Mouse (Mus musculus) liver, embryonic 14.5 days (tissue): Measurements from ENCODE around the gene Atp2b1. TPM values are rescaled to one million over a fixed set of nuclear protein-coding genes. Genes with fewer than 3 reads are reported as not detected.

ENCODE experiments used
- ATAC-seq: fragments of 200-750 bp; cut with Nextera tagmentation; 2 replicates; pipeline ENCODE4 v1.8.0; 2017; ENCODE audit warnings: moderate number of reproducible peaks, mild to moderate bottlenecking, moderate library complexity; ENCODE audit not compliant: insufficient read depth
- DNase-seq, 3 experiments: peaks; one replicate each; pipeline ENCODE4 v3.0.0-alpha.2; 2012 to 2013; ENCODE audit warnings: low read depth in 3 of 3, low spot score in 3 of 3
- H3K27ac ChIP-seq: fragments of 300-500 bp; sonication (generic); 2 replicates; pipeline ENCODE4 v1.5.1; 2014; ENCODE audit warnings: moderate library complexity, mild to moderate bottlenecking, control low read depth, inconsistent platforms
- H3K27me3 ChIP-seq: fragments of 300-500 bp; sonication (generic); 2 replicates; pipeline ENCODE4 v1.6.1; 2014; ENCODE audit warnings: mild to moderate bottlenecking, low read length, moderate library complexity; ENCODE audit not compliant: control insufficient read depth, insufficient read depth
- H3K36me3 ChIP-seq: fragments of 300-500 bp; sonication (generic); replicated peaks from 2 replicates; pipeline ENCODE4 v1.6.1; 2014; ENCODE audit warnings: low read depth; ENCODE audit not compliant: control insufficient read depth, insufficient read depth
- H3K4me1 ChIP-seq, 2 experiments: fragments of 200-500 bp in 1 of 2; fragments of 300-500 bp in 1 of 2; sonication (generic) in 1 of 2; replicated peaks; 2 replicates each; pipeline ENCODE4 v1.6.1; 2012 to 2014; ENCODE audit warnings: antibody characterized with exemption in 1 of 2, inconsistent platforms in 1 of 2, low read length in 1 of 2; ENCODE audit not compliant: control insufficient read depth in 2 of 2, insufficient read depth in 2 of 2
- H3K4me2 ChIP-seq: fragments of 300-500 bp; sonication (generic); 2 replicates; pipeline ENCODE4 v1.6.1; 2014; ENCODE audit warnings: low read depth, mild to moderate bottlenecking, control low read depth, moderate library complexity
- H3K4me3 ChIP-seq, 2 experiments: fragments of 200-500 bp in 1 of 2; fragments of 300-500 bp in 1 of 2; sonication (generic) in 1 of 2; 2 replicates each; pipeline ENCODE4 v1.5.1; 2012 to 2014; ENCODE audit warnings: low read depth in 2 of 2, low read length in 2 of 2, mild to moderate bottlenecking in 2 of 2, control low read depth in 1 of 2, inconsistent platforms in 1 of 2, moderate library complexity in 1 of 2; ENCODE audit not compliant: insufficient read depth in 1 of 2
- H3K9ac ChIP-seq: fragments of 300-500 bp; sonication (generic); replicated peaks from 2 replicates; pipeline ENCODE4 v1.6.1; 2014; ENCODE audit warnings: mild to moderate bottlenecking, control low read depth, moderate library complexity
- H3K9me3 ChIP-seq: fragments of 300-500 bp; sonication (generic); 2 replicates; pipeline ENCODE4 v1.6.1; 2016; ENCODE audit warnings: low read length, mixed read lengths; ENCODE audit not compliant: control insufficient read depth
- CTCF ChIP-seq: IDR thresholded peaks from 2 replicates; pipeline ENCODE4 v1.5.1; 2016; ENCODE audit warnings: antibody characterized with exemption, low read depth, control low read depth
- EP300 ChIP-seq: IDR thresholded peaks from 2 replicates; pipeline ENCODE4 v1.6.1; 2016; ENCODE audit warnings: antibody characterized with exemption, low read depth
- WGBS: fragments of 180-500 bp; shearing (Covaris S2); extraction: QIAGEN DNeasy Blood & Tissue Kit; methylation state at CpG from one replicate; pipeline ENCODE4 v1.1.7; 2014; ENCODE audit not compliant: insufficient replicate concordance; 5-methylcytosine and 5-hydroxymethylcytosine counted together
- polyA plus RNA-seq, 2 experiments: library from polyadenylated mRNA; depleted of rRNA in 1 of 2; stranded (reverse) in 1 of 2; unstranded in 1 of 2; fragments of >200 nt; fragmentation: Nextera tagmentation in 1 of 2; extraction: Ambion mirVana in 1 of 2; gene quantifications; 2 replicates each; pipeline versions ENCODE4 v1.2.1 to v1.2.3; 2012 to 2014

Atp2b1 gene
- polyA plus RNA-seq, 2 experiments, result 7.4 to 27.6 TPM

GRCm38 (mm10) chr10:99050093-99050492 is 135.9 kb downstream of the Atp2b1 start:
- TF ChIP-seq EP300 (no peak), CTCF (no peak)
- Histone ChIP-seq H3K36me3 (no peaks in the 10 kb centered on the region), H3K4me2 (no peak overlapping the region), H3K4me1 (0 out of 4 replicates have a peak, but pooled peaks cover 0 to 2% of the 10 kb centered on the region in 2 experiments), H3K27me3 (no peaks in the 10 kb centered on the region), H3K4me3 (no peak overlapping the region), H3K9ac (no peak overlapping the region), H3K27ac (no peak overlapping the region), H3K9me3 (no peaks in the 10 kb centered on the region)
- ATAC-seq (no peak), DNase-seq (no peak)
- 69% methylated on average over 7 of the region's 7 CpGs for WGBS

- no peak for ATAC-seq
- Histone ChIP-seq H3K9me3 (no peaks in the 10 kb centered on the region), H3K9ac (no peak overlapping the region), H3K4me3 (no peak overlapping the region), H3K27ac (no peak overlapping the region), H3K4me2 (no peak overlapping the region), H3K4me1 (no peaks in the 10 kb centered on the region), H3K27me3 (no peaks in the 10 kb centered on the region), H3K36me3 (no peaks in the 10 kb centered on the region)
- TF ChIP-seq CTCF (no peak), EP300 (no peak)
- no peak for DNase-seq
Measured at GRCm38 (mm10) chr10:99053111-99053510, 138.9 kb downstream of the Atp2b1 start.

- Histone ChIP-seq H3K36me3 (no peaks in the 10 kb centered on the region), H3K27me3 (no peaks in the 10 kb centered on the region), H3K27ac (no peak overlapping the region), H3K4me1 (no peaks in the 10 kb centered on the region), H3K4me3 (no peak overlapping the region), H3K9ac (no peak overlapping the region), H3K4me2 (no peak overlapping the region), H3K9me3 (no peaks in the 10 kb centered on the region)
- DNase-seq, result no peak
- ATAC-seq, result no peak
- no peak for TF ChIP-seq CTCF
- TF ChIP-seq EP300, result no peak
- 67% methylated on average over 7 of the region's 7 CpGs for WGBS
Measured at GRCm38 (mm10) chr10:99060588-99060987, 146.4 kb downstream of the Atp2b1 start.

DNA sequence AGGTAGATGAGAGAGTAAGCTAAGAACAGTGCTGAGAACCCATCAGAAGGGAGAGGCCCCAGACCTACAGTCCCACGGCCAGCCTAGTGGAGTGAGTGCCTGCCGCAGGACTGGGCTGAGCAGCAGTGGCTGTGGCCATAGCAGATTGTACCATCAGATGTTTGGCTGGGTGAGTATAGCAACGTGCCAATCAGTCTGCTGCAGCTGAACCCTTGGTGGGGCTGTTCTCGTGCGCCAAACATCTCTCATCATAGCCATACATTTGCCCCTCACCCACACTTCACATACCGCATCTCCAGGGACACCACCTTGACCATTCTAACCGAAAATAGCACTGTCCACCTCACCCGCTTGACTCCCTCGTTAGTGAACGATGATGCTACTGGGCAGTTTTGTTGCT is 147.2 kb downstream of the Atp2b1 start:
- TF ChIP-seq EP300, result no peak
- Histone ChIP-seq H3K9ac (no peak overlapping the region), H3K36me3 (no peaks in the 10 kb centered on the region), H3K27me3 (no peaks in the 10 kb centered on the region), H3K4me2 (no peak overlapping the region), H3K27ac (no peak overlapping the region), H3K4me1 (no peaks in the 10 kb centered on the region), H3K9me3 (no peaks in the 10 kb centered on the region), H3K4me3 (no peak overlapping the region)
- DNase-seq (no peak), ATAC-seq (no peak)
- 71% methylated on average over 10 of the region's 10 CpGs for WGBS

DNA sequence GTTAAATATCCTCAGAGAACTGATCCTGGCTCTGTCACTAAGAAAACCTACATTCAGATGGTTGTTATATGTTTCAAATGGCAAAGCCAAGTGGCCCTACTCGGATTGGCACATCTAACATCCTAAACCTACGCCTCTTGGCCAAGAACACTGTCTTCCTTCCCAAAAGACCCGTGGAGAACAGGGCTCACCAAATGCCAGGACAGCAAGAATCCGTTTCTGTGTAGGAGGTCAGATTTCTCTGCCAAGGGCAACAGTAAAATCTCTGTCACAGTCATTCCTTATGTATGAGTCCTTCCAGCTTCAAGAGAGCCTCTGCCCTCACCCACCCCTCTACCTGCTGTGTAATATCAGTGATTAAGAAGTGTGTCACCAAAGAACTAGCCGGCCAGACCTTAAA is 148.3 kb downstream of the Atp2b1 start:
- no peak overlapping the region for H3K4me2 ChIP-seq
- 56% methylated on average over 5 of the region's 5 CpGs for WGBS
- H3K4me1 ChIP-seq, result no peaks in the 10 kb centered on the region
- H3K9me3 ChIP-seq, result no peaks in the 10 kb centered on the region
- H3K4me3 ChIP-seq, result no peak overlapping the region
- no peak overlapping the region for H3K9ac ChIP-seq
- DNase-seq, result no peak
- no peak for ATAC-seq
- TF ChIP-seq EP300, result no peak
- no peak overlapping the region for H3K27ac ChIP-seq
- H3K36me3 ChIP-seq, result no peaks in the 10 kb centered on the region
- H3K27me3 ChIP-seq, result no peaks in the 10 kb centered on the region

Other genes starting within 250 kb of the Atp2b1 start
- gene Poc1b, start 192.6 kb downstream of the Atp2b1 start, polyA plus RNA-seq (2012; rRNA removed), result 5.6 TPM in 2 replicates
- 5.9 and 7.2 TPM in 2 replicates for gene Poc1b, start 192.6 kb downstream of the Atp2b1 start, polyA plus RNA-seq (2014; fragmentation: Nextera tagmentation; extraction: Ambion mirVana)
- 0.63 and 0.81 TPM in 2 replicates for gene Galnt4, start 193.8 kb downstream of the Atp2b1 start, polyA plus RNA-seq (2012; rRNA removed)
- gene Galnt4, start 193.8 kb downstream of the Atp2b1 start, polyA plus RNA-seq (2014; fragmentation: Nextera tagmentation; extraction: Ambion mirVana), result 2.7 and 2.9 TPM in 2 replicates
- not detected in 2 replicates for gene Phxr2, start 211.9 kb downstream of the Atp2b1 start, polyA plus RNA-seq (2012; rRNA removed)
- gene Phxr2, start 211.9 kb downstream of the Atp2b1 start, polyA plus RNA-seq (2014; fragmentation: Nextera tagmentation; extraction: Ambion mirVana), result not detected in 2 replicates